Mouse (Mus musculus) embryo, embryonic 11 days (tissue): Measurements from ENCODE around the gene Dnm1.

ENCODE experiments used
- DNase-seq: peaks from one replicate; pipeline ENCODE4 v3.0.0-alpha.2; 2015

Dnm1 gene

GRCm38 (mm10) chr2:32332159-32332558 lies 21.0 kb downstream of the Dnm1 start:
- no peak for DNase-seq

GRCm38 (mm10) chr2:32329531-32329930 lies 23.6 kb downstream of the Dnm1 start:
- peak; percentile 46 for DNase-seq

- DNase-seq = peak; percentile 57
Observed at GRCm38 (mm10) chr2:32328911-32329460, 24.2 kb downstream of the Dnm1 start.

GRCm38 (mm10) chr2:32327200-32327599 lies 25.9 kb downstream of the Dnm1 start:
- DNase-seq = no peak

- DNase-seq = no peak
Observed at GRCm38 (mm10) chr2:32325342-32325741, 27.8 kb downstream of the Dnm1 start.

GRCm38 (mm10) chr2:32324322-32324721 lies 28.8 kb downstream of the Dnm1 start:
- DNase-seq = no peak

GRCm38 (mm10) chr2:32322754-32323741 lies 30.1 kb downstream of the Dnm1 start:
- no peak for DNase-seq

GRCm38 (mm10) chr2:32321591-32322298 lies 31.4 kb downstream of the Dnm1 start:
- DNase-seq = no peak

GRCm38 (mm10) chr2:32320721-32321120 lies 32.4 kb downstream of the Dnm1 start:
- DNase-seq = no peak

- DNase-seq = peak; percentile 82
Observed at GRCm38 (mm10) chr2:32319586-32320580, 33.3 kb downstream of the Dnm1 start.

GRCm38 (mm10) chr2:32318709-32319585 lies 34.2 kb downstream of the Dnm1 start:
- DNase-seq = peak; percentile 23

GRCm38 (mm10) chr2:32317791-32318417 lies 35.2 kb downstream of the Dnm1 start:
- peak; percentile 95 for DNase-seq

GRCm38 (mm10) chr2:32316887-32317656 lies 36.1 kb downstream of the Dnm1 start:
- peak; percentile 83 for DNase-seq

- DNase-seq = peak; percentile 64
Observed at GRCm38 (mm10) chr2:32315751-32316150, 37.4 kb downstream of the Dnm1 start.

GRCm38 (mm10) chr2:32314831-32315230 lies 38.3 kb downstream of the Dnm1 start:
- DNase-seq = no peak

GRCm38 (mm10) chr2:32312318-32312964 lies 40.7 kb downstream of the Dnm1 start:
- DNase-seq = peak; percentile 95

- DNase-seq = peak; percentile 42
Observed at GRCm38 (mm10) chr2:32311443-32312317, 41.5 kb downstream of the Dnm1 start.
